ENCODE assay signal across 8 mouse cellular contexts in the genomic region with DNA sequence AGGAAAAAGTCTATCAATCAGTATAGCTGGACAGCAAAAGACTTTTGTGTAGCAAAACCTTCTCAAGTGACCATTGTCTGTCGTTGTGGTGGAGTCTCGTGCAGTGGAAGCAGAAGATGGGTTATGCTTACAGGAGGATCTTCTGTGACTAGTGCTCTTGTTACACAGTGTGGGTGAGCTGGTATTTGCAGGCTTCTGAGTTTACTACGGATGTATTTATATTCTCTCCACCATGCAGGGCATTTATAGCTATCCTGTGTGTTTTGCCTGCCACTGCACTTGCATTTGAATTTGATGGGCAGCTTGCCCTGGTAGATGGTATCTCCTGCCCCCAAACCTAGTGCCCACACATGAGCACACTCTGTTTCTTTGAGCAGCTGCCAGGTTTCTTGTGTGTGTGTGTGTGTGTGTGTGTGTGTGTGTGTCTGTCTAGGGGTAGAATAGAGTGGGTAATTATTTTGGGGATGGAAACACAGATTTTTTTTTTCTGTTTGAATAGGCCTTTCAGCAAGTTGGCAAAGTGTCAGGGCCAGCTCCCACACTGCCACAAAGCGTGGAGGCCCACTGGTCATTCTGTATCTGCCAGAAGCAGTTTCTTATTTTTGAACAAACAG.
DNase-seq lines count a peak whose midpoint lies in the region; ATAC-seq and TF ChIP-seq lines count a peak whose summit lies in the region.

No protein-coding gene starts in this region.

- no peak for TF ChIP-seq CTCF in gastrocnemius, adult 2 months (IDR thresholded peaks at IDR 0.05)
- no peak for TF ChIP-seq CTCF in olfactory bulb, adult 2 months (IDR thresholded peaks at IDR 0.05; ENCODE audit: insufficient read depth, low read depth, low read length)
- TF ChIP-seq CTCF in liver, postnatal 0 days (IDR thresholded peaks at IDR 0.05; ENCODE audit: low read depth): no peak

- no peaks in the 10 kb centered on the region for H3K9me3 ChIP-seq in liver, postnatal 0 days (ENCODE audit: low read length)

- TF ChIP-seq POLR2A in olfactory bulb, adult 2 months (IDR thresholded peaks at IDR 0.05; ENCODE audit: insufficient read depth, low read depth, low read length): no peak

- no peaks in the 10 kb centered on the region for H3K27me3 ChIP-seq in liver, postnatal 0 days (ENCODE audit: insufficient read depth, low read length)

- intact Hi-C loops in gastrocnemius, adult 2 months (cut with DNase I): no loop called here

- ATAC-seq in liver, postnatal 0 days: no peak

- H3K27ac ChIP-seq in gastrocnemius, adult 2 months: no peak overlapping the region; the same call in 1 of the 2 replicates
- H3K27ac ChIP-seq in olfactory bulb, adult 2 months (ENCODE audit: insufficient read depth, low read depth, low read length): peak overlapping the region; percentile 75
- no peak overlapping the region for H3K27ac ChIP-seq in liver, postnatal 0 days (ENCODE audit: low read depth)

- WGBS in olfactory bulb, adult 2 months: 17% methylated on average over 4 of the region's 4 CpGs
- WGBS in liver, postnatal 0 days (ENCODE audit: insufficient replicate concordance): 84% methylated on average over 4 of the region's 4 CpGs

- DNase-seq in gastrocnemius, postnatal 25 days: peak; percentile 8
- no peak for DNase-seq in gastrocnemius, adult 2 months
- DNase-seq in cerebellum, postnatal 10 days: peak; percentile 71 to 76
- peak; percentile 13 to 51 for DNase-seq in layer of hippocampus, adult 18-20 months (ENCODE audit: low spot score in 2 of 2)
- no peak for DNase-seq in natural killer cell, adult 2 months (ENCODE audit: low spot score in 2 of 2)
- DNase-seq in thymus, adult 18-20 months: no peak
- no peak for DNase-seq in liver, postnatal 0 days

- H3K36me3 ChIP-seq in liver, postnatal 0 days (replicated peaks; ENCODE audit: insufficient read depth, low read length): no peaks in the 10 kb centered on the region

- H3K4me1 ChIP-seq in olfactory bulb, adult 2 months (ENCODE audit: control insufficient read depth, insufficient read depth, low read length): peaks cover 12% of the 10 kb centered on the region
- H3K4me1 ChIP-seq in liver, postnatal 0 days (ENCODE audit: insufficient read depth): no peaks in the 10 kb centered on the region

- TF ChIP-seq EP300 in liver, postnatal 0 days (IDR thresholded peaks at IDR 0.05; ENCODE audit: low read depth): no peak

- no peak overlapping the region for H3K4me3 ChIP-seq in gastrocnemius, adult 2 months
- no peak overlapping the region for H3K4me3 ChIP-seq in olfactory bulb, adult 2 months (ENCODE audit: insufficient read depth, low read depth, low read length)
- H3K4me3 ChIP-seq in liver, postnatal 0 days (ENCODE audit: low read depth, low read length): no peak overlapping the region

- H3K4me2 ChIP-seq in liver, postnatal 0 days (ENCODE audit: low read depth, low read length): no peak overlapping the region

- no peak overlapping the region for H3K9ac ChIP-seq in liver, postnatal 0 days (replicated peaks)

Comparison
In these comparisons a context has a peak if more than half of its experiments do, and no peak if none do; other contexts are left out.
1. DNase-seq: peak in gastrocnemius, postnatal 25 days (single experiment), cerebellum, postnatal 10 days (2 of 2) and layer of hippocampus, adult 18-20 months (2 of 2); none in gastrocnemius, adult 2 months (single experiment), natural killer cell, adult 2 months (0 of 2), thymus, adult 18-20 months (0 of 2) and liver, postnatal 0 days (single experiment).